Mouse (Mus musculus) megakaryocyte, embryonic 14.5 days (primary cell): Measurements from ENCODE around the gene Rit1. TPM values are rescaled to one million over a fixed set of nuclear protein-coding genes. Genes with fewer than 3 reads are reported as not detected.
"Not testable (repeated sequence)": the region's sequence is repeated elsewhere in the genome, so short reads cannot be mapped to it uniquely, and the experiment has no call there.

Experiments used
- H3K27me3 ChIP-seq: replicated peaks from 2 replicates; pipeline ENCODE3; 2012; ENCODE audit warnings: inconsistent platforms
- H3K36me3 ChIP-seq: replicated peaks from 2 replicates; pipeline ENCODE3; 2012; ENCODE audit warnings: low read length, inconsistent platforms, mixed read lengths
- H3K4me1 ChIP-seq: 2 replicates; pipeline ENCODE4 v1.6.1; 2012; ENCODE audit warnings: inconsistent platforms
- H3K4me3 ChIP-seq: replicated peaks from 2 replicates; pipeline ENCODE3; 2012; ENCODE audit warnings: moderate library complexity, mild to moderate bottlenecking, inconsistent platforms
- H3K9me3 ChIP-seq: 2 replicates; pipeline ENCODE4 v1.6.1; 2012; ENCODE audit warnings: inconsistent platforms
- FLI1 ChIP-seq: IDR thresholded peaks from 2 replicates; pipeline ENCODE4 v1.6.1; 2012; ENCODE audit warnings: low read length, inconsistent platforms, mixed read lengths
- GATA1 ChIP-seq: IDR thresholded peaks from 3 replicates; pipeline ENCODE4 v1.6.1; 2012; ENCODE audit warnings: mixed read lengths, low read length, inconsistent platforms, borderline replicate concordance
- polyA plus RNA-seq: library from polyadenylated mRNA; stranded (reverse); fragments of >175 nt; gene quantifications from 2 replicates; pipeline ENCODE4 v1.2.3, GENCODE M21; 2012; ENCODE audit warnings: low replicate concordance; ENCODE audit not compliant: insufficient read depth

Gene Rit1
- polyA plus RNA-seq, 1 experiment = 71.5 TPM

- TF ChIP-seq FLI1 = no peak
- TF ChIP-seq GATA1 = no peak
- no peaks in the 10 kb centered on the region for H3K27me3 ChIP-seq
- H3K9me3 ChIP-seq = no peaks in the 10 kb centered on the region
- H3K36me3 ChIP-seq = peaks cover 11% of the 10 kb centered on the region
- H3K4me1 ChIP-seq = peaks cover 45% of the 10 kb centered on the region
- no peak overlapping the region for H3K4me3 ChIP-seq
Observed at GRCm38 (mm10) chr3:88738641-88739040, 22.0 kb downstream of the Rit1 start.

- TF ChIP-seq GATA1 (no peak), FLI1 (no peak)
- peaks cover 16% of the 10 kb centered on the region for H3K36me3 ChIP-seq
- no peak overlapping the region for H3K4me3 ChIP-seq
Observed at GRCm38 (mm10) chr3:88740147-88740546, 23.5 kb downstream of the Rit1 start.

GRCm38 (mm10) chr3:88745534-88745933 is 28.9 kb downstream of the Rit1 start:
- peaks cover 64% of the 10 kb centered on the region for H3K4me1 ChIP-seq
- no peak for TF ChIP-seq FLI1
- TF ChIP-seq GATA1 = no peak
- no peaks in the 10 kb centered on the region for H3K9me3 ChIP-seq
- peaks cover 56% of the 10 kb centered on the region for H3K36me3 ChIP-seq
- H3K4me3 ChIP-seq = no peak overlapping the region
- H3K27me3 ChIP-seq = no peaks in the 10 kb centered on the region

More at GRCm38 (mm10) chr3:88740147-88740546, 23.5 kb downstream of the Rit1 start:
- Histone ChIP-seq H3K4me1 (peaks cover 53% of the 10 kb centered on the region), H3K9me3 (no peaks in the 10 kb centered on the region), H3K27me3 (no peaks in the 10 kb centered on the region)

GRCm38 (mm10) chr3:88746139-88746870 is 29.7 kb downstream of the Rit1 start:
- TF ChIP-seq FLI1 = no peak
- TF ChIP-seq GATA1 = no peak
- no peaks in the 10 kb centered on the region for H3K9me3 ChIP-seq
- H3K27me3 ChIP-seq = no peaks in the 10 kb centered on the region
- peaks cover 70% of the 10 kb centered on the region for H3K4me1 ChIP-seq
- H3K36me3 ChIP-seq = peaks cover 62% of the 10 kb centered on the region
- no peak overlapping the region for H3K4me3 ChIP-seq

- no peaks in the 10 kb centered on the region for H3K9me3 ChIP-seq
- H3K4me1 ChIP-seq = peaks cover 70% of the 10 kb centered on the region
- peaks cover 64% of the 10 kb centered on the region for H3K36me3 ChIP-seq
- H3K4me3 ChIP-seq = no peak overlapping the region
- no peaks in the 10 kb centered on the region for H3K27me3 ChIP-seq
- TF ChIP-seq FLI1 = no peak
- no peak for TF ChIP-seq GATA1
Observed at GRCm38 (mm10) chr3:88746871-88747231, 30.2 kb downstream of the Rit1 start.

GRCm38 (mm10) chr3:88754283-88754682 is 37.6 kb downstream of the Rit1 start:
- Histone ChIP-seq H3K27me3 (no peaks in the 10 kb centered on the region), H3K4me1 (peaks cover 86% of the 10 kb centered on the region), H3K36me3 (peaks cover 39% of the 10 kb centered on the region), H3K4me3 (peak overlapping the region; percentile 84), H3K9me3 (no peaks in the 10 kb centered on the region)
- TF ChIP-seq FLI1 (no peak), GATA1 (no peak)

GRCm38 (mm10) chr3:88755541-88755940 is 38.9 kb downstream of the Rit1 start:
- TF ChIP-seq GATA1 (no peak), FLI1 (no peak)
- no peaks in the 10 kb centered on the region for H3K9me3 ChIP-seq
- no peak overlapping the region for H3K4me3 ChIP-seq
- no peaks in the 10 kb centered on the region for H3K27me3 ChIP-seq
- H3K4me1 ChIP-seq = peaks cover 97% of the 10 kb centered on the region
- H3K36me3 ChIP-seq = peaks cover 46% of the 10 kb centered on the region

- peak overlapping the region; percentile 64 for H3K4me3 ChIP-seq
- TF ChIP-seq GATA1 (no peak), FLI1 (no peak)
- H3K4me1 ChIP-seq = peaks cover 91% of the 10 kb centered on the region
- H3K9me3 ChIP-seq = no peaks in the 10 kb centered on the region
- peaks cover 47% of the 10 kb centered on the region for H3K36me3 ChIP-seq
- no peaks in the 10 kb centered on the region for H3K27me3 ChIP-seq
Observed at GRCm38 (mm10) chr3:88756276-88756675, 39.6 kb downstream of the Rit1 start.

- no peaks in the 10 kb centered on the region for H3K9me3 ChIP-seq
- peaks cover 51% of the 10 kb centered on the region for H3K36me3 ChIP-seq
- H3K27me3 ChIP-seq = no peaks in the 10 kb centered on the region
- H3K4me3 ChIP-seq = peak overlapping the region; percentile 88
- H3K4me1 ChIP-seq = peaks cover 87% of the 10 kb centered on the region
- no peak for TF ChIP-seq FLI1
- 0 out of 3 replicates have a peak, but pooled peaks have one; percentile 26 for TF ChIP-seq GATA1
Observed at GRCm38 (mm10) chr3:88758045-88758500, 41.4 kb downstream of the Rit1 start.

- no peak overlapping the region for H3K4me3 ChIP-seq
- H3K9me3 ChIP-seq = no peaks in the 10 kb centered on the region
- peaks cover 63% of the 10 kb centered on the region for H3K36me3 ChIP-seq
- H3K27me3 ChIP-seq = no peaks in the 10 kb centered on the region
- TF ChIP-seq FLI1 (no peak), GATA1 (no peak)
- H3K4me1 ChIP-seq = peaks cover 74% of the 10 kb centered on the region
Observed at GRCm38 (mm10) chr3:88761619-88762018, 45.0 kb downstream of the Rit1 start.

GRCm38 (mm10) chr3:88762401-88762831 is 45.8 kb downstream of the Rit1 start:
- TF ChIP-seq GATA1 (no peak), FLI1 (no peak)
- Histone ChIP-seq H3K4me1 (peaks cover 66% of the 10 kb centered on the region), H3K27me3 (no peaks in the 10 kb centered on the region), H3K9me3 (no peaks in the 10 kb centered on the region), H3K4me3 (no peak overlapping the region), H3K36me3 (peaks cover 58% of the 10 kb centered on the region)

- H3K9me3 ChIP-seq, H3K27me3 ChIP-seq, H3K4me1 ChIP-seq, H3K36me3 ChIP-seq: not testable (repeated sequence)
- peak overlapping the region; percentile 88 for H3K4me3 ChIP-seq
Observed at GRCm38 (mm10) chr3:88771189-88771940, 54.7 kb downstream of the Rit1 start.

- H3K4me1 ChIP-seq, H3K36me3 ChIP-seq, H3K27me3 ChIP-seq, H3K9me3 ChIP-seq: not testable (repeated sequence)
- peak overlapping the region; percentile 88 for H3K4me3 ChIP-seq
Observed at GRCm38 (mm10) chr3:88771941-88772280, 55.3 kb downstream of the Rit1 start.

GRCm38 (mm10) chr3:88772399-88772798 is 55.8 kb downstream of the Rit1 start:
- not testable (repeated sequence) for H3K27me3 ChIP-seq, H3K9me3 ChIP-seq, H3K36me3 ChIP-seq, H3K4me1 ChIP-seq
- peak overlapping the region; percentile 64 for H3K4me3 ChIP-seq
